Mouse (Mus musculus): ENCODE measurements at regions not wholly inside any gene's neighbourhood (a gene's known extent, or its start where the extent isn't known, plus 50 kb on each side); places are given as distances from the start of the nearest gene placed in this dataset.
A peak's percentile ranks its signal among the peaks of the same experiment; 100 is the strongest.

DNA sequence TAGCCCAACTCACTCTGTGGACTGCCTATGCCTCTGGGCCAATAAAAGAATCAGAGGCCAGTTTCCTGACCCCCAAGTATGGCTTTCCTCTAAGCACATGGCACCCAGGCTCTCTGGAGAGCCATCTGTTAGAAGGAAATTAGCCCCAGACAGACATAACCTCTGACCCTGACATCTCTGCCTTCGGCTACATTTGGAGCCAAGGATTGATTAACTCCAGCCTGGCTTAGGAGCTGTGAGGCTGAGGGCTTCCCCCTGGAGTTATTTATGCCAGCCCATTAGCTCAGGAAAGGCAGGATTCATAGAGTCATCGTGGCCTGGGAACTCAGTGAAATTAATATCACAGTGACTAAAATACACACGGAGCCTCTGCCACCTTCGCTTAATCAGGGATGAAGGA is 137.5 kb downstream of the Wscd1 start:
- DNase-seq (ENCODE audit: low read depth, low spot score): no peak

- DNase-seq (ENCODE audit: low read depth, low spot score): no peak
These were observed 137.1 kb downstream of the Wscd1 start for GRCm38 (mm10) chr11:71886771-71887170.

- no peak for DNase-seq (ENCODE audit: low read depth, low spot score)
These were observed 135.1 kb downstream of the Wscd1 start for GRCm38 (mm10) chr11:71884861-71885260.

- no peak for DNase-seq (ENCODE audit: low read depth, low spot score)
These were observed 132.1 kb downstream of the Wscd1 start for GRCm38 (mm10) chr11:71881841-71882240.

GRCm38 (mm10) chr11:71871297-71871696 is 121.6 kb downstream of the Wscd1 start:
- DNase-seq (ENCODE audit: low read depth, low spot score): no peak

- no peak for DNase-seq (ENCODE audit: low read depth, low spot score)
These were observed 117.0 kb downstream of the Wscd1 start for GRCm38 (mm10) chr11:71866690-71867089.

DNA sequence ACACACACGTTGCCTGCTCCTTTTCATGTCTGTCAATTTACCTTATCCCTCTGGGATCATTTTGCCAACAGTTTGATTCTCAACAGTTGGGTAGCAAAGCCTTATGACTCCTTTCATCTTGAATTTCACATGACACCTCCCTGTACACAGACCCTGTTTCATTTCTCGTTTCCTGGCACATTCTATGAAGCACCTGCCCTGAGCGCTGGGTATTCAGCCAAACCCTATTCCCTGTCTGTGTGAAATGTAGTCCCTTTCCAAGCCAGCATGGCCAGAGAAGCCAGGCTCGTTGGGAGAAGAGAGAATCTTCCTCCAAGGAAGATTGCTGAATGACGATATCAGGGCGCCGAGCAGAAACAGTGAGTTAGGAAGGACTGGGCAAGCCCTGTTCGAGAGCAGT is 108.2 kb downstream of the Wscd1 start:
- DNase-seq (ENCODE audit: low read depth, low spot score): no peak

GRCm38 (mm10) chr11:71855557-71855956 is 105.8 kb downstream of the Wscd1 start:
- no peak for DNase-seq (ENCODE audit: low read depth, low spot score)

GRCm38 (mm10) chr11:71855058-71855457 is 105.3 kb downstream of the Wscd1 start:
- DNase-seq (ENCODE audit: low read depth, low spot score): no peak

- peak; percentile 43 for DNase-seq (ENCODE audit: low read depth, low spot score)
These were observed 98.1 kb downstream of the Wscd1 start for GRCm38 (mm10) chr11:71847684-71848367.

- DNase-seq (ENCODE audit: low read depth, low spot score): no peak
These were observed 96.8 kb downstream of the Wscd1 start for GRCm38 (mm10) chr11:71846496-71846895.

- DNase-seq (ENCODE audit: low read depth, low spot score): no peak
These were observed 91.1 kb downstream of the Wscd1 start for GRCm38 (mm10) chr11:71840635-71841443.

Data from ZHBTc4 (cell line).